Mouse (Mus musculus): Measurements from ENCODE around the gene Myt1.
A peak's percentile ranks its signal among the peaks of the same experiment; 100 is the strongest.

The Myt1 gene

GRCm38 (mm10) chr2:181763006-181763830 lies at the start of gene Myt1:
Gene Myt1 (plus strand): TSS chr2:181763332.
- DNase-seq: no peak

GRCm38 (mm10) chr2:181713749-181714148 lies 49.4 kb upstream of the Myt1 start:
- DNase-seq: no peak

GRCm38 (mm10) chr2:181714903-181715326 lies 48.2 kb upstream of the Myt1 start, which contains the start of gene Oprl1:
Gene Oprl1 (plus strand): TSS chr2:181715016.
- peak; percentile 25 for DNase-seq

- no peak for DNase-seq
Measured at GRCm38 (mm10) chr2:181715382-181715781, 47.8 kb upstream of the Myt1 start.

- DNase-seq: no peak
Measured at GRCm38 (mm10) chr2:181716991-181717390, 46.1 kb upstream of the Myt1 start.

GRCm38 (mm10) chr2:181720061-181720460 lies 43.1 kb upstream of the Myt1 start:
- no peak for DNase-seq

GRCm38 (mm10) chr2:181721200-181721599 lies 41.9 kb upstream of the Myt1 start:
- DNase-seq: no peak

GRCm38 (mm10) chr2:181722213-181722612 lies 40.9 kb upstream of the Myt1 start:
- DNase-seq: peak; percentile 30

- no peak for DNase-seq
Measured at GRCm38 (mm10) chr2:181727659-181728262, 35.4 kb upstream of the Myt1 start.

GRCm38 (mm10) chr2:181730051-181730450 lies 33.1 kb upstream of the Myt1 start:
- peak; percentile 53 for DNase-seq

GRCm38 (mm10) chr2:181752626-181753025 lies 10.5 kb upstream of the Myt1 start:
- DNase-seq: no peak

GRCm38 (mm10) chr2:181758147-181758725 lies 4.9 kb upstream of the Myt1 start:
- no peak for DNase-seq

- DNase-seq: no peak
Measured at GRCm38 (mm10) chr2:181759041-181759440, 4.1 kb upstream of the Myt1 start.

- no peak for DNase-seq
Measured at GRCm38 (mm10) chr2:181763886-181764527, 875 bp downstream of the Myt1 start.

- DNase-seq: peak; percentile 12
Measured at GRCm38 (mm10) chr2:181764600-181764999, 1.5 kb downstream of the Myt1 start.

GRCm38 (mm10) chr2:181765251-181765650 lies 2.1 kb downstream of the Myt1 start:
- DNase-seq: no peak

- no peak for DNase-seq
Measured at GRCm38 (mm10) chr2:181766672-181767557, 3.8 kb downstream of the Myt1 start.

GRCm38 (mm10) chr2:181768451-181768850 lies 5.3 kb downstream of the Myt1 start:
- no peak for DNase-seq

GRCm38 (mm10) chr2:181769397-181769796 lies 6.3 kb downstream of the Myt1 start:
- DNase-seq: no peak

- DNase-seq: no peak
Measured at GRCm38 (mm10) chr2:181773203-181773602, 10.1 kb downstream of the Myt1 start.

- no peak for DNase-seq
Measured at GRCm38 (mm10) chr2:181775786-181776185, 12.7 kb downstream of the Myt1 start.

GRCm38 (mm10) chr2:181777715-181778114 lies 14.6 kb downstream of the Myt1 start:
- peak; percentile 7 for DNase-seq

Measured in thymus, postnatal 25 days (tissue).